ENCODE assay signal across 9 mouse cellular contexts in the genomic region with DNA sequence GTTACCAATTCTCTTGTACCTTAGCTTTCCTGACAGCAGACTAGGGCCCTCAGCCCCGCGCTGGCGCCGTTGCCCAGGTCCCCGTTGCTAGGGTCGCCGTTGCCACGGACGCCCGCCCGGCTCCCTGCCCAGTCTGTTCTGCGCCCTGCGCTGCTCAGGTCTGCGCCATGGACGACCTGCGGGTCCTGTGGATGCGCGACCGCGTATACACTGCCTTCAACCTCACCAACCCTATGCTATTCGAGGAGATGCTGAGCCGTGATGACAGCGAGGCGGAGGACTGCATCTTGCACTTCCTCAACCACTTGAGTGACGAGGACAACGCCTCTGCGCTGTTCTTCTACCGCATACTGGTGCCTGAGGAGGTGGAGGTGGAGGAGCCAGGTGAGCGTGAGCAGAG. TPM values are rescaled to one million over a fixed set of nuclear protein-coding genes. Genes with fewer than 3 reads are reported as not detected.
DNase-seq lines count a peak whose midpoint lies in the region; ATAC-seq lines count a peak whose summit lies in the region.
"Had no signal": no experiment of that assay in that cellular context is flagged by ENCODE, and none has a peak within 500 bp of the region (broad histone marks: within the 10 kb centered on the region; RNA-seq: fewer than 3 reads in every experiment).

A gene (plus strand): TSS at position 89 of the 400 bp plus-strand sequence.

- peak; percentile 52 to 67 for DNase-seq in left cerebral cortex, adult 18-20 months (ENCODE audit: low spot score in 2 of 2)
- DNase-seq in left cerebral cortex, adult 11 months (ENCODE audit: low spot score), result no peak
- DNase-seq in embryonic facial prominence, embryonic 14.5 days (ENCODE audit: low spot score), result no peak
- no peak for DNase-seq in liver, embryonic 11.5 days (ENCODE audit: low spot score)
- DNase-seq in spleen, postnatal 10 days (ENCODE audit: low spot score in 2 of 2), result no peak

- H3K27ac ChIP-seq in embryonic facial prominence, embryonic 14.5 days (replicated peaks; ENCODE audit: low read depth, low read length), result no peak within 1 kb of the TSS
- H3K27ac ChIP-seq in intestine, embryonic 16.5 days (ENCODE audit: low read length), result no peak within 1 kb of the TSS
- no peak within 1 kb of the TSS for H3K27ac ChIP-seq in midbrain, embryonic 16.5 days (ENCODE audit: low read length)
- no peak within 1 kb of the TSS for H3K27ac ChIP-seq in liver, embryonic 11.5 days (ENCODE audit: low read depth, low read length)
- H3K27ac ChIP-seq: macrophage had no signal

- H3K27me3 ChIP-seq in embryonic facial prominence, embryonic 14.5 days (replicated peaks; ENCODE audit: control insufficient read depth, insufficient read depth, low read length), result no peaks in the 10 kb centered on the region
- H3K27me3 ChIP-seq in intestine, embryonic 16.5 days (replicated peaks; ENCODE audit: control insufficient read depth, insufficient read depth, low read length), result no peaks in the 10 kb centered on the region
- no peaks in the 10 kb centered on the region for H3K27me3 ChIP-seq in midbrain, embryonic 16.5 days (ENCODE audit: control insufficient read depth, insufficient read depth, low read depth, low read length)
- no peaks in the 10 kb centered on the region for H3K27me3 ChIP-seq in liver, embryonic 11.5 days (replicated peaks; ENCODE audit: control insufficient read depth, insufficient read depth, low read length)

- no peaks in the 10 kb centered on the region; the same call in 1 of the 2 replicates for H3K4me1 ChIP-seq in embryonic facial prominence, embryonic 14.5 days (ENCODE audit: control insufficient read depth, insufficient read depth, low read length)
- 0 out of 2 replicates have a peak, but pooled peaks cover 3% of the 10 kb centered on the region for H3K4me1 ChIP-seq in intestine, embryonic 16.5 days (ENCODE audit: control insufficient read depth, insufficient read depth, low read length)
- peaks cover 3% of the 10 kb centered on the region; the same call in 1 of the 2 replicates for H3K4me1 ChIP-seq in midbrain, embryonic 16.5 days (ENCODE audit: control insufficient read depth, insufficient read depth, low read length)
- no peaks in the 10 kb centered on the region for H3K4me1 ChIP-seq in liver, embryonic 11.5 days (replicated peaks; ENCODE audit: control insufficient read depth, insufficient read depth, low read length)

- no peaks in the 10 kb centered on the region for H3K9me3 ChIP-seq in embryonic facial prominence, embryonic 14.5 days (ENCODE audit: control insufficient read depth, low read length)
- H3K9me3 ChIP-seq in intestine, embryonic 16.5 days (ENCODE audit: control insufficient read depth, low read length), result no peaks in the 10 kb centered on the region
- H3K9me3 ChIP-seq in midbrain, embryonic 16.5 days (replicated peaks; ENCODE audit: control insufficient read depth, low read length, poor library complexity, severe bottlenecking), result no peaks in the 10 kb centered on the region
- no peaks in the 10 kb centered on the region for H3K9me3 ChIP-seq in liver, embryonic 11.5 days (ENCODE audit: control insufficient read depth, low read length)

- 10% methylated on average over 29 of the region's 29 CpGs for WGBS in embryonic facial prominence, embryonic 14.5 days
- 10% methylated on average over 29 of the region's 29 CpGs for WGBS in intestine, embryonic 16.5 days
- WGBS in midbrain, embryonic 16.5 days, result 7% methylated on average over 29 of the region's 29 CpGs
- 21% methylated on average over 29 of the region's 29 CpGs for WGBS in liver, embryonic 11.5 days

- H3K4me2 ChIP-seq in embryonic facial prominence, embryonic 14.5 days (ENCODE audit: low read depth, low read length), result peak within 1 kb of the TSS; percentile 20; the same call in 1 of the 2 replicates
- no peak within 1 kb of the TSS for H3K4me2 ChIP-seq in intestine, embryonic 16.5 days (ENCODE audit: low read depth, low read length)
- peak within 1 kb of the TSS; percentile 49 for H3K4me2 ChIP-seq in midbrain, embryonic 16.5 days (ENCODE audit: low read length)
- no peak within 1 kb of the TSS for H3K4me2 ChIP-seq in liver, embryonic 11.5 days

- peaks cover 37% of the 10 kb centered on the region for H3K36me3 ChIP-seq in embryonic facial prominence, embryonic 14.5 days (ENCODE audit: control insufficient read depth, insufficient read depth, low read length)
- peaks cover 4% of the 10 kb centered on the region for H3K36me3 ChIP-seq in intestine, embryonic 16.5 days (ENCODE audit: control insufficient read depth, insufficient read depth, low read length)
- H3K36me3 ChIP-seq in midbrain, embryonic 16.5 days (ENCODE audit: control insufficient read depth, insufficient read depth, low read length), result peaks cover 30% of the 10 kb centered on the region
- peaks cover 6% of the 10 kb centered on the region; the same call in 1 of the 2 replicates for H3K36me3 ChIP-seq in liver, embryonic 11.5 days (ENCODE audit: control insufficient read depth, insufficient read depth, low read length)

- no peak within 1 kb of the TSS for H3K4me3 ChIP-seq in embryonic facial prominence, embryonic 14.5 days (ENCODE audit: low read depth, low read length)
- no peak within 1 kb of the TSS for H3K4me3 ChIP-seq in intestine, embryonic 16.5 days (ENCODE audit: low read length)
- H3K4me3 ChIP-seq in midbrain, embryonic 16.5 days (ENCODE audit: low read depth, low read length), result no peak within 1 kb of the TSS
- no peak within 1 kb of the TSS for H3K4me3 ChIP-seq in liver, embryonic 11.5 days (ENCODE audit: low read depth, low read length)

- peak; percentile 81 for ATAC-seq in embryonic facial prominence, embryonic 14.5 days (ENCODE audit: low read depth)
- peak; percentile 54 for ATAC-seq in intestine, embryonic 16.5 days
- peak; percentile 77; the same call in 1 of the 2 replicates for ATAC-seq in midbrain, embryonic 16.5 days
- ATAC-seq in liver, embryonic 11.5 days (replicated peaks; ENCODE audit: low FRiP score), result no peak
- ATAC-seq in activated CD4-positive, CD25-positive, alpha-beta regulatory T cell, adult 4 months, result no peak

- peak within 1 kb of the TSS; percentile 23; the same call in 1 of the 2 replicates for H3K9ac ChIP-seq in embryonic facial prominence, embryonic 14.5 days (ENCODE audit: low read depth, low read length)
- H3K9ac ChIP-seq in intestine, embryonic 16.5 days (ENCODE audit: low read depth, low read length), result no peak within 1 kb of the TSS
- H3K9ac ChIP-seq in midbrain, embryonic 16.5 days (ENCODE audit: low read depth, low read length), result peak within 1 kb of the TSS; percentile 48; the same call in 1 of the 2 replicates
- H3K9ac ChIP-seq in liver, embryonic 11.5 days (ENCODE audit: low read depth, low read length), result no peak within 1 kb of the TSS

RNA-seq across cellular contexts. Expression of the gene that starts here (rescaled TPM):
- total RNA-seq in left cerebral cortex, adult 18-20 months (2021), result under 1 TPM; 0.21 to 0.30 TPM
- 0.25 and 0.39 TPM in 2 replicates for polyA plus RNA-seq in embryonic facial prominence, embryonic 14.5 days (2014; fragmentation: Nextera tagmentation; extraction: Ambion mirVana)
- 0.02 and 0.04 TPM in 2 replicates for polyA plus RNA-seq in intestine, embryonic 16.5 days (2015; fragmentation: Nextera tagmentation; extraction: Ambion mirVana)
- 0.16 and 0.20 TPM in 2 replicates for polyA plus RNA-seq in midbrain, embryonic 16.5 days (2015; fragmentation: Nextera tagmentation; extraction: Ambion mirVana)
- polyA plus RNA-seq in liver, embryonic 11.5 days (2014; fragmentation: Nextera tagmentation; extraction: Ambion mirVana), result 0.05 and 0.10 TPM in 2 replicates
- polyA plus RNA-seq in activated CD4-positive, CD25-positive, alpha-beta regulatory T cell, adult 4 months (2017; shearing (Covaris generic)), result not detected
- polyA plus RNA-seq: macrophage had no signal

Comparison
In these comparisons a context has a peak if more than half of its experiments do, and no peak if none do; other contexts are left out.
1. Peak in DNase-seq in left cerebral cortex, adult 18-20 months; RNA of the gene not detected or under 1 TPM.
2. Peak in ATAC-seq, H3K9ac ChIP-seq and H3K4me2 ChIP-seq in embryonic facial prominence, embryonic 14.5 days; RNA of the gene not detected or under 1 TPM.
3. Peak in ATAC-seq in intestine, embryonic 16.5 days; RNA of the gene not detected or under 1 TPM.
4. Peak in ATAC-seq, H3K9ac ChIP-seq and H3K4me2 ChIP-seq in midbrain, embryonic 16.5 days; RNA of the gene not detected or under 1 TPM.